Mouse (Mus musculus): ENCODE results near the gene Cma2.
"Not testable (repeated sequence)": the region's sequence is repeated elsewhere in the genome, so short reads cannot be mapped to it uniquely, and the experiment has no call there.

Cma2 gene

GRCm38 (mm10) chr14:55950346-55951030 is at the start of gene Cma2:
Gene Cma2 (plus strand): TSS chr14:55950980.
- no peak for DNase-seq (ENCODE audit: low spot score)

- no peak for DNase-seq (ENCODE audit: low spot score)
Observed at GRCm38 (mm10) chr14:55905518-55905917, 45.3 kb upstream of the Cma2 start.

DNA sequence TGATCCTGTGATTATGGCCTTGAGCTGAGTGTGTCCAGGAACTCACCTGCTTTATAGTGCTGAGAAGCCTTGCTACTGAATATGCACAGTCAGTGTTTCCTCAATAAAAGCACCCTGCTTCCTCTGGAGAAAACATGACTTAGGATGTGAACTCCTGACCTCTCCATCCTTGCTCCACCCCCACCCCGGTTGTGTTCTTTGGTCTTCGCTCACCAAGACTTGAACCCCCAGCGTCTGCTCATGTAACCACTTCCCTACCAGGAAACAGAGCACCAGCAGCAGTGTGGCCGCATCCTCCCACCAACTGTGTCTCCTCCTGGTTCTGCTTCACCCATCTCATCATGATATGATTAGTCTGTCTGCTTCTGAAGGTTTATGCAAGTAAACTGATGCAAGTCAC is 37.4 kb upstream of the Cma2 start:
- DNase-seq (ENCODE audit: low spot score): no peak

DNA sequence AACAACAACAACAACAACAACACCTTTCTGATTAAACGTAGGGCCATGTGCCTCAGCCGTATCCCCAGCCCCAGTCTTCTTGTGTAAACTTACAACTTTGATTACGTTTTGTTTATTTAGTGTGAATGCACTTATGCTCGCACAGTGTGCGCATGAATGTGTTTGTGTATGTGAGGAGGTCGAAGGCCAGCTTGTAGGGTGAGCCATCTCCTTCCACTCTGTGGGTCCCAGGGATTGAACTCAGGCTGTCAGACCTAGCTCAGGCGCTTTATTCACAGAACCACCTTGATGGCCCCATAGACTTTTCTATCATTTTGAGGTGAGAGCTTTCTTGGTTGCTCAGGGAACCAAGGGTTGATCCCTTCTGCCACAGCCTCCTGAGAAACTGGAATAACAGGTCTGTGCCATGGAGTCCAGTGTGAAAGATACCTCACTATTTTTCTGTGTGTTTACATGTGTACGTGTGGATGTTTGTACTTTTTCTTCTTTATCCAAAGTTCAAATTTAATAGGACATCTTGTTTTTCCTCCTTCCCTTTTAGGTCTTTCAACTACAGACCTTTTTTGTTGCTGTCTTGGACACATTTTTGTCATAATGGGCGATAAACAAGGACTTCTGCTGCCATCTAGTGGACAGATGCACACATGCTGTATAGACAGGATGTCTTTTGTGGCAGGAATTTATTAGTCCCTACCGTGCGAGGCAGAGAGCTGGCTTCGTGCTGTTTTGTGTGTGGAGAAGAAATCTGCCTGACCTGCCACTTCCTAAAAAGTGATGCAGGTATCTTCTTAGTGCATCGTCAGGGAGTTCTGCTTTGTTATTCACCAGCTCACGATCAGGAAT is 32.3 kb upstream of the Cma2 start:
- peak; percentile 27 for DNase-seq (ENCODE audit: low spot score)

- DNase-seq (ENCODE audit: low spot score): no peak
Observed at GRCm38 (mm10) chr14:55922475-55923232, 28.1 kb upstream of the Cma2 start.

GRCm38 (mm10) chr14:55926847-55927246 is 23.9 kb upstream of the Cma2 start:
- no peak for DNase-seq (ENCODE audit: low spot score)

DNA sequence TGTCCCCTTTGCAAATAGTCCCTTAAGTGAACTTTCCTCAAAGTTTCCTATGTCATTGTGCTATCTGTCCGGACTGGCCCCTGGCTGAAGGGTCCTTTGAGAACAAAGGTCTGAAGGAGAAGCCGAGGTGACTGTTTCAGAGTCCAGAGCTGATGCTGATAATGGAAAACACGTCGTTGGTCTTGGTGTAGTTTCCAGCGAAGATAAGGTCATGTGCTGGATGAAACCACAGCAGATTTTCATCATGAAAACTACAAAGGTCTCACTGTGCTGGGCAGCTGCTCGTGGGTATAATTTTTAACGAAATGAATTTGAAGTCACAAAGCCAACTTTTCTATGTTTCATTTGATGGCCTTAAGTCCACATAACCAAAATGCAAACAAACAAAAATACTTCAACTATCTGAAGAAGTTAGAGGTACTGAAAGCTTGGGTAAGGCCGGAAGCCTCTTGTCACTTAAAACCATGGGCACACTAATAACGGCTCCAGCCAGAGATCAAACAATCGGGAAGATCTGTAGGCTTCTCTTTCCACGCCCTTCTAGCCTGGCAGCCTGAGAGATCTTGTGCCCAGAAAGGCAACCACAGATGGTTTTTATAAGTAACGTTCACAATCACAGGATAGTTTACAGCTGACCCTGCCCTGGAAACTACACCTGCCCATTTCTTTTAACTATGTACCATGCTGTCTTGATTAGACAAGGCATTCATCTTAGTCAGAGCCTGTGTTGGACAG is 21.4 kb upstream of the Cma2 start:
- DNase-seq (ENCODE audit: low spot score): no peak

- DNase-seq (ENCODE audit: low spot score): no peak
Observed at GRCm38 (mm10) chr14:55933586-55933985, 17.2 kb upstream of the Cma2 start.

GRCm38 (mm10) chr14:55940070-55940800 is 10.5 kb upstream of the Cma2 start:
- DNase-seq (ENCODE audit: low spot score): no peak

DNA sequence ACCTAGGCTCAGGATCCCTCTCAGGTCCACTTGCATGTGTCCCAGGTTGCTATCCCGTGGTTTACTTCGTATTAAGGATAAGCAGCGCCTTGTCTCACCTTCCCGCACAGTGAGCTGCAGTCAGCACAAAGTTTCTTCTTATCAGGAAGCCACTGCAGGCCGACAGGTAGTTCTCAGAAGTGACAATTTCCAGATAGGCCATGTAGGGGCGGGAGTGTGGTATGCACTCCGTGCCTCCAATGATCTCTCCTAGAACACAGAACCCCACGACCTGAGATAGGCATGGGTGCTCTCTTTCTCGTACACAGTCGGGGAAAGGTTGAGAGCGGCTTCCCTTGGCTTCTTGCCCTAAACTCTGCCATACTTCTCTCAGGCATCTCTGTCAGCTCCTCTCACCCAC is 7.2 kb upstream of the Cma2 start:
- DNase-seq (ENCODE audit: low spot score): no peak

DNA sequence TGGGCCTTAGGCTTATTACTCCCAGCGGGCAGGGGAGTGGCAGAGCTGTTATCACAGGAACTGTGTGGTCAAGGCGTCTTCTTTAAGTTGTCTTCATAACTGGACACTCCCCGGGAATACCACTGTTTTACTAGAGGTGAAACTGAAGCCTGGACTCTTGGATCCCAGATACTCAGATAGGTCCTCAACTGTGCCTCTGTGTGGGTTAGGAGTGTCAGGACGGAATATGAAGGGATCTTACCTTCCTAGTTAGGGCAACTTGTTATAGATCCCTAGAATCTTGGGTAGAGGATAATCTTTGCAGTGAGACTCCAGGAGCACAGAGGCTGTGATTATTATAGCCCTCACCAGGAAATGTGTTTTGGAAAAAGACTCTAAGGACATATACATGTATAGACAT is 6.2 kb upstream of the Cma2 start, which contains the start of gene Cma1:
Cma1 (minus strand) TSS at position 101 of the 400 bp plus-strand sequence.
- no peak for DNase-seq (ENCODE audit: low spot score)

DNA sequence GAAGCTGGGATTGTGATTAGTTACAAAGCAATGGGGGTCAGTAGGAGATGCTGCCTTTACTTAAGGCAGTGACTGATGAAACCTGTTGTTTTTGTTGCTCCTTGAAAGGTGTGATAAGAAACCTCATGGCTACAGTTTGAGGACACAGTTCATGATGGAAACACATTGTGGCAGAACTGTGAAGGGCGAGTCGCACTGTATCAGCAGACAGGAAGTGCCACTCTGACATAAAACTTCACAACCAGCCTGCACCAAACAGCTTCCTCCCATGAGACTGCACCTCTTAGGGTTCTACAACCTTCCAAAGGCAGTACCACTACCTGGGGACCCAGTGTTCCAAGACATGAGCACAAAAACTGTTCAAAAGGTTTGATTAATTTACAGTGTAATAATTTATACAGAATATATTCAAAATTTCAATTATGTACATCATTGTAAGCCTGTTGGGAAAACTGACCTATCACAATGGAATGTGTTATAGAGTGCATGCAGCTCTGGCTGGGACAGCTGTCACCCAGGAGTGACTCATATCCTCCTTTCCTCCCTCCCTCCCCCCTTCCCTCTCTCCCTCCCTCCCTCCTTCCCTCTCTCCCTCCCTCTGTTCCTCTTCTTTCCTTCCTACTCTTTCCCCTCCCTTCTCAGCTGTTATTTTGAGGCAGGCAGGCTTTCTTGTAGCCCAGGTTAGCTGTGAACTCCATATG is 4.4 kb upstream of the Cma2 start:
- DNase-seq (ENCODE audit: low spot score): no peak

GRCm38 (mm10) chr14:55963263-55963662 is 12.5 kb downstream of the Cma2 start:
- DNase-seq (ENCODE audit: low spot score): no peak

- DNase-seq (ENCODE audit: low spot score): not testable (repeated sequence)
Observed at GRCm38 (mm10) chr14:55963900-55964299, 13.1 kb downstream of the Cma2 start.

DNA sequence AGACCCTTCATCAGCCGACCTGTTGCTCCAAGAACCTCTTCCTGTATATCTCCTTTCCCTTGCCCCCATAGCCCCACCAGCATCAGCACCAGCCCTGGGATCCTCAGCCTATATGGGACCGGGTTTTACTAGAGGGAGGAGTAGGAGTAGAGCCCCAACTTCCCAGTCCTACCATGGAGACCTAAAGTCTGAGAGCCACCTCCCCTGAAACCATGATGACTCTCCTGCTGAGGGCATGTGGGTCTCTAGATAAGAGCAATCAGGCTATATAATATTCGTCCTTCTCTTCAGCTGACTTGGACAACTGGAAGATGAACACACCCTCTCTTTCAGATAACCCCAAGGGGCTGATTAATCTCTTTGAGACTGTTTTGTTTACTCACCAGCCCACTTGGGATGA is 36.7 kb downstream of the Cma2 start:
- DNase-seq (ENCODE audit: low spot score): not testable (repeated sequence)

- no peak for DNase-seq (ENCODE audit: low spot score)
Observed at GRCm38 (mm10) chr14:56013147-56013546, 62.4 kb downstream of the Cma2 start.

DNA sequence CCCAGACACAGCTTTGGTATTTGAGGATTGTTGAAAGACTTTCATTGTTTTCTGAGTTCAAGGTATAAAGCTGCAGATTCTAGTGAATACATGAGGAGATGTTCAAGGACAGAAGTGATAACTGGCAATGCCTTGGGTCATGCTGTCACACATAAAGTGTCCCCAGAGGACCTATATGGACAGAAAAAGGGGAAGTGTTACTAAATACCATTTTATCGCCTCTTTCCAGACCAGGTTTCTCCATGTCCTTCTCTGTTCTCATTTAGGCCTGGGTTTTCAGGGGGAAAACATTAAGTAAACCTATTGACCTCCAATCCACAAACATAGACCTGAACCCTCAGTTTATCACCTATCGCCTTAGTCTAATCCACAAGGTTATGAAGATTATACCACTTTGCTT is 63.1 kb downstream of the Cma2 start:
- DNase-seq (ENCODE audit: low spot score): no peak

- not testable (repeated sequence) for DNase-seq (ENCODE audit: low spot score)
Observed at GRCm38 (mm10) chr14:56017671-56018070, 66.9 kb downstream of the Cma2 start, which contains the start of gene Mcpt1. Gene Mcpt1 (plus strand): TSS chr14:56017971.

GRCm38 (mm10) chr14:56019446-56019845 is 68.7 kb downstream of the Cma2 start:
- DNase-seq (ENCODE audit: low spot score): no peak

GRCm38 (mm10) chr14:56021305-56021704 is 70.5 kb downstream of the Cma2 start:
- not testable (repeated sequence) for DNase-seq (ENCODE audit: low spot score)

All from ovary, postnatal 36 days (tissue).